Mouse (Mus musculus): ENCODE measurements around the gene Tbc1d4.

Gene Tbc1d4

DNA sequence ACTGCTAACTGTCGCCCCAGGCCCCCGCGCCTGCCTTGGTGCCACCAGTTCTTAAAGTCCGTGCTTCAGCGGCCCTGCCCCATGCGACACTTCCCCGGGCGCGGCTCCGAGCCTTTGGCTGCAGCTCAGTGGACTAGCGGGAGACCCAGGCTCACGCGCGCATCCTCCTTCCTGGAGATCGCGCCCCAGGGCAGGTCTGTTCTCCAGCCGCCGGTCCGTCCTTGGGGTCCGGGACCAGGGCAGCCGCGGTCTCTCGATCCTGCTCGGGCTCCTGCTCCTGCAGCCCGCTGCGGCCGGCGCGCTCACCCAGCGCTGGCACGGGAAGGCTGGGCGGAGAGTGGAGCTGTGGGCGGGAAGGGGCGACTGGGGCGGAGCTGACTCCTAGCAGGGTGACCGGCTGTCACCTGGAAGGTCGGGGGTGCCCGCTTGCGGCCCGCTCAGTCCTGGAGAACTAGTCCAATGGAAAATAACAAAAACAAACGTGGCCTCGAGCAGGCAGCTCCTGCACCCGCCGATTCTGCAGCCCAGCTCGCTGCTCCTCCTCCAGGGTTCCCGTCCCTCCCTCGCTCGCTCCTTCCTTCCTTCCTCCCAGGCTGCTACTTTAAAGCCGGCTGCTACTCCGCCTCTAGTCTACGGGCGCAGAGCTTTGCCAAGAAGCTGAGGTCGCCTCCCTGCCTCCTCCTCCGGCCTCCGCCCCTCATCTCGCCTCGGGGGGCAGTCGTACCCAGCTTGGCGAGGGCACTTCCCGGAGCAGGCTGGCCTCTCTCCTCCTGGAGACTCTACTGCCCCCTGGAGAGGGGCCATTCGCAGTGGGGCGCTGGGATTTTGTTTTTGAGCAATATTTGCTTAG lies at the start of gene Tbc1d4:
Tbc1d4 (minus strand) TSS at position 673 of the 850 bp plus-strand sequence.
- in situ Hi-C loops (cut with MboI, MseI): loop anchor here in 1 of 2 experiments (5.0 kb wide), 1 partner anchor 101 kb away; no protein-coding TSS in a partner anchor

- in situ Hi-C loops (cut with MboI, MseI): no loop called here
Measured at GRCm38 (mm10) chr14:101656307-101656706, 47.3 kb upstream of the Tbc1d4 start.

DNA sequence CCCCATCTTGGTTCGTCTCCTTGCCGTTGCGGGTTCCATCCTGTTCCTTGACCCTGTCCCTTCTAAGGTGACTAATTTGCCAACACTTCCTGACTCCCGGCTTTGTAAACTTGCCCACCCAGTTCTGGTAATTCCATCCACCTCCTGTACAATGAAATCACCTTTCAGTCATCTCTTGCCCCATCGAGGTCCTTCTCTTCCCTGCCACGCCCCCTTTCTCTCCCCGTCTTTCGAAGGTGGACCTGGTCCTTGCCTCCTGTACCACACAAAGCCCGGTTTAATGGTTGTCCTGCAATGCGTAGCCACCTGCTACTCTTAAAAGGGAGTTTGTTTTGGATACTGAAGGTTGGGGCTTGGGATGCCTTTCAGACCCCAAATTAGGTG lies 45.5 kb upstream of the Tbc1d4 start:
- in situ Hi-C loops (cut with MboI, MseI): no loop called here

- in situ Hi-C loops (cut with MboI, MseI): no loop called here
Measured at GRCm38 (mm10) chr14:101653581-101654525, 44.9 kb upstream of the Tbc1d4 start, which contains the start of gene Uchl3. TSS of gene Uchl3 (plus strand) at chr14:101653967.

- in situ Hi-C loops (cut with MboI, MseI): no loop called here
Measured at GRCm38 (mm10) chr14:101652571-101652970, 43.6 kb upstream of the Tbc1d4 start.

GRCm38 (mm10) chr14:101650551-101650950 lies 41.6 kb upstream of the Tbc1d4 start:
- in situ Hi-C loops (cut with MboI, MseI): no loop called here

GRCm38 (mm10) chr14:101644948-101645347 lies 36.0 kb upstream of the Tbc1d4 start:
- in situ Hi-C loops (cut with MboI, MseI): no loop called here

DNA sequence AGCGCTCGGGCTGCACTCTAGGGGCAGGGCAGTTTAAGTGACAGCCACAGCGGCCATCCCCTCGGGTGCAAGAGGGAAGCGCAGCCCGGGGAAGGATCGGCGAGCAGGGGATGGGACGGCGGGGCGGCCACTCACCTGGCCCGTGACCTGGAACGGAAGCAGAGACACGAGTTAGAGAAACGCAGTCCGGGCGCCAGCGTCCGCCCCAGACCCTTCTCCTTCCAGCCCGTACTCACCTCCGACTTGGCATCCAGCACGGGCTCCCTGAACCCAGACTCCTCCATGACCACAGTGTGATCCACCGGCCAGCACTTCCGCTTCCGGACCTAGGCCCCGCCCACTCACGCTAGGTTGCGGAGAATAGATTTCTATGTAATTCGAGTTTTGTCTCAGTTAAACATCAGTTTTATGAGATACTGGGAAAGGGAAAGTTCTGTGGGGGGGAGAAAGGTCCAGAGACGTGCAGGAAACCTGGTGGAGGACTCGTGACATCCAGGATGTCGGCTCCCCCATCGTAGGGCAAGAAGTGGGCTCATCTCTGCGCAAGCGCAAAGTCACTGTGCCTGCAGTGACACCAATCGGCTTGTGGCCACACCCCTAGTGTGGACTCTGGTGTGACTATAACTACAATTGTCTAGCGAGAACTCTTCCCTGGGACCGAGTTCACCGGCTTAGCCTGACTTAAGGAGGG lies 31.3 kb upstream of the Tbc1d4 start, which contains the start of gene Commd6:
Commd6 (minus strand) TSS at position 534 of the 691 bp plus-strand sequence.
- in situ Hi-C loops (cut with MboI, MseI): no loop called here

- in situ Hi-C loops (cut with MboI, MseI): no loop called here
Measured at GRCm38 (mm10) chr14:101637381-101637780, 28.4 kb upstream of the Tbc1d4 start.

GRCm38 (mm10) chr14:101635765-101636164 lies 26.8 kb upstream of the Tbc1d4 start:
- in situ Hi-C loops (cut with MboI, MseI): no loop called here

DNA sequence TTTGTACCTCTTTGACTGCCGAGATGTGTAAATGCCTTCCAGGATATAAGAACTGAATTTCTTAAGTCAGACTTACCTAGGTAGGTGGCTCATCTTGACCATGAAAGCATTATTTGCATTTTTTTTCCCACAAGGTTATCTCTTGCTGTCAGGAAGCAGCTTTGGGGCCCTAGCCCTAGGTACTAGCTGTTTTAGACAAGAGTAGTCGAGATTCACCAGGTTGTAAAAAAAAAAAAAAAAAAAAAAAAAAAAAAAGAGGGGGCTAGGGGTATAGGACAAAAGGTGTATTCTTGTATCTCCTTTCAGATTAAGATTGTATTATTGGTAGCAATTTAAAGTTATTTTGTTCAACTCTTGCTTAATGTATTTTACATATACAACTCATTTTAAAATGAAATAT lies 21.6 kb upstream of the Tbc1d4 start:
- in situ Hi-C loops (cut with MboI, MseI): no loop called here

DNA sequence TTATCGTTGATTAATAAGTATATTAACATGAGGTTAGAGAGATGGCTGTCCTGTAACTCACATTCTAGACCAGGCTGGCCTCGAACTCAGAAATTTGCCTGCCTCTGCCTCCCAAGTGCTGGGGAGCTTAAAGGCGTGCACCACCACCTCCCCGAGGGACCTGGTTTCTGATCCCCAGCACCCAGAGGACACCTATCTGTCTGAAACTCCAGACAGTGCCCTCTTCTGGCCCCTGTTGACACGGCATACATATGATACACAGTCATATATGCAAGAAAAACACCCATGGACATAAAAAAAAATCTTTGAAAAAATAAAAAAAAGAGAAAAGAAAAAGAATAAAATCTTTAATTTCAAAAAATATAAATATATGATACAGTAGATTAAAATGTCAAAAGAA lies 8.7 kb upstream of the Tbc1d4 start:
- in situ Hi-C loops (cut with MboI, MseI): no loop called here

GRCm38 (mm10) chr14:101616178-101616577 lies 7.2 kb upstream of the Tbc1d4 start:
- in situ Hi-C loops (cut with MboI, MseI): no loop called here

DNA sequence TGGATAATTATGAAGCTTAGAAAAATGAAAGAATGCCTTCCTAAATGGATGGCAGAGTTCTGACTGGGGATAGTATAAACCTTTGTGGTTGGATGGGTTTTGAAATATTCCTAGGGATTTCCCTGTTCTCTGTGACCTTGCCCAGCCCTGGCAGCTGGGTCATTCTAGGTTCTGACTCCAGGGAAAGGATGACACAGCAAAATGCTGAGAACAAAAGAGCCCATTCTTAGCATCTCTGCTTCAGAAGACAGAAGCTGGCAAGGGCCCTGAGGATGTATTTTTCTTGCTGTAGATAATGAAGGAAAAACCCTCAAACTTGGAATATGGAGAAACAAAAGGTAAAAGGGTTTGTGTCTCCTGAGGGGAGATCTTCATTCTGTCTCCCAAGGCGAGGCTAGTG lies 4.2 kb upstream of the Tbc1d4 start:
- in situ Hi-C loops (cut with MboI, MseI): no loop called here

DNA sequence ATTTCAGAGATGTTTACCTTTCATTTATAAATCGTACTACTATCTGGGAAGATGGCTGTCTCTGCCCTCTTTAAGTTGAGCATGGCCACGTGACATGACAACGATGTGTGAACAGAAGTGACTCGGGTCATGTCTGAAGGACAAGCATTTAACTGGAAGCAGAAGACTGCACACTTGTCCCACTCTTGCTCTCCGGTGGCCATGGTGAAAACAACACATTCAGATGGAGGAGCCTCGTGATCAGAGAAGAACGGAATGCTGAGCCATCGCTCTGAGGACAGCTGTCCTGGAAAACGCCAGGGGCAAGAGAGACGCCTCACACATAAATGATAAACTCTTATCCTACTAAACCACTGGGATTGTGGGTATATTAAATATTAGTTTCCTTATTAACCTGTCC lies 1.7 kb upstream of the Tbc1d4 start:
- in situ Hi-C loops (cut with MboI, MseI): no loop called here

- in situ Hi-C loops (cut with MboI, MseI): loop anchor here in 1 of 2 experiments (5.0 kb wide), 1 partner anchor 101 kb away; no protein-coding TSS in a partner anchor
Measured at GRCm38 (mm10) chr14:101607631-101608518, 1.1 kb downstream of the Tbc1d4 start.

DNA sequence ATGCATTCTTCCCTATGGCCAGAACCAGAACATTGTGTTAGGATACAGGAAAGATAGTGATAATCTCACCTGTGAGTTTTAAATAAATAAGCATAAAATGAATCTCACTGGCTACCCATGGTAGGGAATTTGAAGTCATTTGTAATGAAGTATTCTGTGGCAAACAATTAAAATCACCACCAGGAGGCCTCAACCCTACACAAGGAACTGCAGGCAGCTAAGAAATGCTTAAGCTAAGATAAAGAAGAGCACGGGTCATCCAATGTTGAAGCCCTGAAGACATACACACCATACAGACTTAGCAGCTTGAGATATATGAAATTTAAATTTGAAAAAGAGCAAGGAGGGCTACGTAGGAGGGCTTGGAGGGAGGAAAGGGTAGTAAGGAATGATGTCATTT lies 3.1 kb downstream of the Tbc1d4 start:
- in situ Hi-C loops (cut with MboI, MseI): loop anchor here in 1 of 2 experiments (5.0 kb wide), 1 partner anchor 99 kb away; no protein-coding TSS in a partner anchor

- in situ Hi-C loops (cut with MboI, MseI): no loop called here
Measured at GRCm38 (mm10) chr14:101602851-101603250, 6.1 kb downstream of the Tbc1d4 start.

GRCm38 (mm10) chr14:101597096-101597715 lies 11.8 kb downstream of the Tbc1d4 start:
- in situ Hi-C loops (cut with MboI, MseI): no loop called here

DNA sequence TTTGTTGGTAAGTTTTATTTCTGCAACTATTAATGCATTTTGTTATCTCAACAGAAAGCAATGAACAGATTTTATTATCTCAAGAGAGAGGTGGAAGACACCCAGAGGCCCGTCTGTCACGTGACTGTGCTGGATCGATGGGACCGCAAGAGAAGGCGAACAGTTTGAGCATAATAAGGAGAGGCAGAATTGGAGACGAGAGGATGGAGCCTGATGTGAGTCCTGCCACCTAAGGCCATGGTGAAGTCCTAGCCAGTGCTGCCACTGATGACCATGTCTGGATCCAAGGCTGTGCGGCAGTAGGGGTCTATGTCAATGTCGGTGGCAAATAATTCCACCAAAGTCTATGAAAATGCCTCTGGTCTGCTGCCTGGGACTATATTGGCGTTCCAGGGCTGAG lies 12.3 kb downstream of the Tbc1d4 start:
- in situ Hi-C loops (cut with MboI, MseI): no loop called here
